Comparison of ENCODE assay signal across 9 mouse cellular contexts in the genomic region with DNA sequence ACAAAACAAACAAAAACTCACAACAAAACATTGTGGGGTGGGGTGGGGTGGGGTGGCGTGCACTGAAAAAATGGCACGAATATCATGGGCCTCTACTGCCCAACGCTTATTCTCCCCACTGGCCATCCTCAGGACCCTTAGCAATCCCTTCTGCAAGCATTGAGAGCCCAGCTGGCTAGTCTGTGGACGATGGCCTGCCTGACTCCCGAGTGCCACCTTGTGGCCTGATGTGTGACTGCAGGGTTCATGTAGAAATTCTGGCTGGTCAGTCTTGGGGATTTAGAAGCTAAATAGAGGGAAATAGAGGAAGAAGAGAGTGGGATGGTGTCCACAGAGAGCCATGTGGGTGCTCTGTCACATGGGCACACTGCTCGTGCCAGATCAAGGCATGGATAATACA.
DNase-seq lines count a peak whose midpoint lies in the region; ATAC-seq and TF ChIP-seq lines count a peak whose summit lies in the region.
"Had no signal": no experiment of that assay in that cellular context is flagged by ENCODE, and none has a peak within 500 bp of the region (broad histone marks: within the 10 kb centered on the region; RNA-seq: fewer than 3 reads in every experiment).

No protein-coding gene starts in this region.

- H3K4me1 ChIP-seq in forebrain, embryonic 13.5 days, result peaks cover 11% of the 10 kb centered on the region
- H3K4me1 ChIP-seq in limb, embryonic 14.5 days (ENCODE audit: control insufficient read depth, insufficient read depth, low read length), result 0 out of 2 replicates have a peak, but pooled peaks cover 5% of the 10 kb centered on the region
- H3K4me1 ChIP-seq in olfactory bulb, adult 2 months (ENCODE audit: control insufficient read depth, insufficient read depth, low read length), result peaks cover 10% of the 10 kb centered on the region

- peak; percentile 88 for TF ChIP-seq CTCF in olfactory bulb, adult 2 months (IDR thresholded peaks at IDR 0.05; ENCODE audit: insufficient read depth, low read depth, low read length)

- no peak for TF ChIP-seq POLR2A in limb, embryonic 14.5 days (IDR thresholded peaks at IDR 0.05; ENCODE audit: borderline replicate concordance, extremely low read depth, insufficient read depth, insufficient read length)
- no peak for TF ChIP-seq POLR2A in olfactory bulb, adult 2 months (IDR thresholded peaks at IDR 0.05; ENCODE audit: insufficient read depth, low read depth, low read length)

- H3K9me3 ChIP-seq in forebrain, embryonic 13.5 days (replicated peaks), result no peaks in the 10 kb centered on the region
- no peaks in the 10 kb centered on the region for H3K9me3 ChIP-seq in limb, embryonic 14.5 days (ENCODE audit: control insufficient read depth, low read length)
- H3K9me3 ChIP-seq: heart, embryonic 13.5 days had no signal

- 4% methylated on average over 6 of the region's 6 CpGs for WGBS in forebrain, embryonic 13.5 days
- 10% methylated on average over 6 of the region's 6 CpGs for WGBS in limb, embryonic 14.5 days
- 9% methylated on average over 6 of the region's 6 CpGs for WGBS in olfactory bulb, adult 2 months

- peaks cover 63% of the 10 kb centered on the region for H3K27me3 ChIP-seq in forebrain, embryonic 13.5 days
- no peaks in the 10 kb centered on the region for H3K27me3 ChIP-seq in limb, embryonic 14.5 days (ENCODE audit: control insufficient read depth, insufficient read depth, low read length)

- no peak overlapping the region for H3K27ac ChIP-seq in forebrain, embryonic 13.5 days
- no peak overlapping the region for H3K27ac ChIP-seq in limb, embryonic 14.5 days (replicated peaks; ENCODE audit: low read depth, low read length)
- no peak overlapping the region for H3K27ac ChIP-seq in olfactory bulb, adult 2 months (ENCODE audit: insufficient read depth, low read depth, low read length)
- H3K27ac ChIP-seq: heart, embryonic 13.5 days had no signal

- no peak overlapping the region for H3K9ac ChIP-seq in forebrain, embryonic 13.5 days
- H3K9ac ChIP-seq in limb, embryonic 14.5 days (ENCODE audit: low read depth, low read length, severe bottlenecking), result no peak overlapping the region
- H3K9ac ChIP-seq: heart, embryonic 13.5 days had no signal

- no peak overlapping the region for H3K4me2 ChIP-seq in forebrain, embryonic 13.5 days
- no peak overlapping the region for H3K4me2 ChIP-seq in limb, embryonic 14.5 days (replicated peaks; ENCODE audit: low read depth, low read length, severe bottlenecking)
- H3K4me2 ChIP-seq: heart, embryonic 13.5 days had no signal

- H3K4me3 ChIP-seq in forebrain, embryonic 13.5 days, result no peak overlapping the region
- H3K4me3 ChIP-seq in limb, embryonic 14.5 days (replicated peaks; ENCODE audit: low read length), result no peak overlapping the region
- H3K4me3 ChIP-seq in olfactory bulb, adult 2 months (ENCODE audit: insufficient read depth, low read depth, low read length), result no peak overlapping the region
- H3K4me3 ChIP-seq: heart, embryonic 13.5 days had no signal

- DNase-seq in thymus, postnatal 14 days, result peak; percentile 47
- DNase-seq in thymus, postnatal 0 days (ENCODE audit: low spot score), result no peak
- peak; percentile 40 for DNase-seq in c-Kit-positive CD71-negative TER-119-negative erythroid progenitor cells, embryonic 14.5 days (ENCODE audit: low read depth)
- peak; percentile 19 to 77 for DNase-seq in kidney, adult 8-10 months
- DNase-seq in limb, embryonic 14.5 days (ENCODE audit: low spot score), result peak; percentile 69
- peak; percentile 61 for DNase-seq in urinary bladder, adult 2 months (ENCODE audit: low spot score)

- H3K36me3 ChIP-seq in forebrain, embryonic 13.5 days (ENCODE audit: poor library complexity, severe bottlenecking), result no peaks in the 10 kb centered on the region
- no peaks in the 10 kb centered on the region for H3K36me3 ChIP-seq in limb, embryonic 14.5 days (ENCODE audit: control insufficient read depth, insufficient read depth, low read length)
- H3K36me3 ChIP-seq: heart, embryonic 13.5 days had no signal

- 0 out of 2 replicates have a peak, but pooled peaks have one; percentile 50 for ATAC-seq in forebrain, embryonic 13.5 days
- no peak for ATAC-seq in limb, embryonic 14.5 days (ENCODE audit: low FRiP score, low read depth)
